9 mouse cellular contexts compared by ENCODE assay signal in the genomic region with DNA sequence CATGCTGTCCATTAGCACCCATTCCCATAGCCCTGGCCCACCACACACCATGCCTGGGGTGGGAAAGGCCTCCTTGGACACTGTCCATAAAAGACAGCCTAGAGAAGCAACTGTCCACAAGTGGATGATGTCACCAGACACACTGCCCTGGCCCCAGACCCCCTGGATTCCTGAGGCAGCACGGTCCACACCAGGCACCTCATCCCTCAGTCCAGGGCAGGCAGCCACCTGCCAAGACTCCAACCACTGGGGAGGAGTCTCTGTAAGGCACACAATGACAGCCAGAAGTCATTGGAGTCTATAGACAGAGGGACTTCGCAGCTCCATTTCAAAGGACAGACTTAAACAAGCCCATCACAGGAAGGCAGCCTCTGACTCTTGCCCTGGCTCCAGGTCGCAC. TPM values are rescaled to one million over a fixed set of nuclear protein-coding genes. Genes with fewer than 3 reads are reported as not detected.
A peak's percentile ranks its signal among the peaks of the same experiment; 100 is the strongest.
DNase-seq lines count a peak whose midpoint lies in the region; ATAC-seq and TF ChIP-seq lines count a peak whose summit lies in the region.
"Had no signal": no experiment of that assay in that cellular context is flagged by ENCODE, and none has a peak within 500 bp of the region (broad histone marks: within the 10 kb centered on the region; RNA-seq: fewer than 3 reads in every experiment).

No protein-coding gene starts in this region.

- TF ChIP-seq POLR2A in heart, adult 2 months (IDR thresholded peaks at IDR 0.05; ENCODE audit: insufficient read depth, low read depth, low read length), result no peak

- TF ChIP-seq EP300 in heart, adult 2 months (IDR thresholded peaks at IDR 0.05; ENCODE audit: insufficient read depth, low read depth, low read length), result no peak

- H3K36me3 ChIP-seq in heart, embryonic 15.5 days, result no peaks in the 10 kb centered on the region
- H3K36me3 ChIP-seq in heart, adult 2 months (ENCODE audit: control insufficient read depth, insufficient read depth, low read length), result no peaks in the 10 kb centered on the region

- H3K9me3 ChIP-seq in heart, embryonic 15.5 days (replicated peaks), result no peaks in the 10 kb centered on the region

- H3K4me3 ChIP-seq in heart, embryonic 15.5 days, result peak overlapping the region; percentile 86
- no peak overlapping the region for H3K4me3 ChIP-seq in heart, adult 2 months

- H3K9ac ChIP-seq in heart, embryonic 15.5 days, result 0 out of 2 replicates have a peak overlapping the region, but pooled peaks have one; percentile 82
- H3K9ac ChIP-seq in heart, adult 2 months (ENCODE audit: low read depth, low read length), result no peak overlapping the region

- no peak for ATAC-seq in heart, embryonic 15.5 days (replicated peaks; ENCODE audit: insufficient number of reproducible peaks, insufficient read depth, low FRiP score, low read depth)

- intact Hi-C loops in heart, adult 2 months (cut with DNase I), result no loop called here

- TF ChIP-seq CTCF in heart, adult 2 months (IDR thresholded peaks at IDR 0.05), result no peak

- 59% methylated on average over 3 of the region's 3 CpGs for WGBS in heart, embryonic 15.5 days
- WGBS in heart, adult 2 months, result 53% methylated on average over 3 of the region's 3 CpGs

- peak overlapping the region; percentile 94 for H3K4me2 ChIP-seq in heart, embryonic 15.5 days

- no peaks in the 10 kb centered on the region for H3K27me3 ChIP-seq in heart, embryonic 15.5 days
- H3K27me3 ChIP-seq in heart, adult 2 months (ENCODE audit: control insufficient read depth, insufficient read depth, low read length), result no peaks in the 10 kb centered on the region

- no peak for DNase-seq in heart, adult 2 months
- DNase-seq in thymus, postnatal 4 days, result peak; percentile 32
- no peak for DNase-seq in thymus, postnatal 25 days
- peak; percentile 41 to 54 for DNase-seq in kidney, postnatal 36 days
- DNase-seq in adrenal gland, postnatal 14 days, result no peak
- DNase-seq in adrenal gland, postnatal 10 days, result no peak
- DNase-seq in T-cell, adult 2 months (ENCODE audit: low spot score), result no peak

- H3K27ac ChIP-seq in heart, embryonic 15.5 days, result no peak overlapping the region
- H3K27ac ChIP-seq in heart, adult 2 months, result no peak overlapping the region; the same call in 1 of the 2 replicates
- H3K27ac ChIP-seq: macrophage had no signal

- H3K4me1 ChIP-seq in heart, embryonic 15.5 days (replicated peaks), result peaks cover 31% of the 10 kb centered on the region
- peaks cover 4% of the 10 kb centered on the region; the same call in 1 of the 2 replicates for H3K4me1 ChIP-seq in heart, adult 2 months (ENCODE audit: control insufficient read depth, insufficient read depth, low read length)

- no peaks in the 10 kb centered on the region for H3K79me2 ChIP-seq in heart, adult 2 months (replicated peaks; ENCODE audit: control insufficient read depth, insufficient read depth, low read length)

RNA-seq across cellular contexts. Expression of a gene that starts 1.9 kb away (rescaled TPM):
- 14.7 and 19.8 TPM in 2 replicates for polyA plus RNA-seq in heart, embryonic 15.5 days (2015; fragmentation: Nextera tagmentation; extraction: Ambion mirVana)
- total RNA-seq in heart, adult 2 months (2021), result 10 to 100 TPM; 52.2 to 67.6 TPM
- polyA plus RNA-seq in heart, adult 2 months (2012; rRNA removed), result 51.7 and 52.2 TPM in 2 replicates
- total RNA-seq in adrenal gland, postnatal 14 days (2021), result 9.5 and 20.0 TPM in 2 replicates
- total RNA-seq in adrenal gland, postnatal 10 days (2021), result 10 to 100 TPM; 13.9 to 25.4 TPM

RNA-seq across cellular contexts. Expression of a gene that starts 54.9 kb away (rescaled TPM):
- polyA plus RNA-seq in heart, embryonic 15.5 days (2015; fragmentation: Nextera tagmentation; extraction: Ambion mirVana), result 47.3 and 49.1 TPM in 2 replicates
- total RNA-seq in heart, adult 2 months (2021), result 10 to 100 TPM in 1 of 2 experiments, 1 to 10 TPM in 1; 8.2 to 19.0 TPM
- polyA plus RNA-seq in heart, adult 2 months (2012; rRNA removed), result 19.7 and 24.3 TPM in 2 replicates
- total RNA-seq in adrenal gland, postnatal 14 days (2021), result 51.7 and 63.2 TPM in 2 replicates
- total RNA-seq in adrenal gland, postnatal 10 days (2021), result 10 to 100 TPM; 28.4 to 87.1 TPM

Comparison
In these comparisons a context has a peak if more than half of its experiments do, and no peak if none do; other contexts are left out.
1. DNase-seq: peak in thymus, postnatal 4 days (single experiment) and kidney, postnatal 36 days (2 of 2); none in heart, adult 2 months (0 of 2), thymus, postnatal 25 days (single experiment), adrenal gland, postnatal 14 days (single experiment), adrenal gland, postnatal 10 days (single experiment) and T-cell, adult 2 months (single experiment).